Mouse (Mus musculus) hindbrain, embryonic 11.5 days (tissue): ENCODE results near the gene Echs1. TPM values are rescaled to one million over a fixed set of nuclear protein-coding genes. Genes with fewer than 3 reads are reported as not detected.

Source experiments
- ATAC-seq: fragments of 200-750 bp; cut with Nextera tagmentation; 2 replicates; pipeline ENCODE4 v1.8.0; 2017; ENCODE audit warnings: mild to moderate bottlenecking, moderate TSS enrichment, moderate library complexity; ENCODE audit not compliant: low FRiP score
- DNase-seq: peaks from one replicate; pipeline ENCODE4 v3.0.0-alpha.2; 2015; ENCODE audit warnings: low spot score
- H3K27ac ChIP-seq: fragments of 300-500 bp; sonication (generic); 2 replicates; pipeline ENCODE4 v1.5.1; 2014; ENCODE audit warnings: mild to moderate bottlenecking, low read depth, low read length
- H3K27me3 ChIP-seq: fragments of 300-500 bp; sonication (generic); 2 replicates; pipeline ENCODE4 v1.6.1; 2014; ENCODE audit warnings: mild to moderate bottlenecking, low read length, moderate library complexity, mixed read lengths; ENCODE audit not compliant: control insufficient read depth, insufficient read depth
- H3K36me3 ChIP-seq: fragments of 300-500 bp; sonication (generic); 2 replicates; pipeline ENCODE4 v1.6.1; 2014; ENCODE audit warnings: mild to moderate bottlenecking, low read length, moderate library complexity, mixed read lengths; ENCODE audit not compliant: control insufficient read depth, insufficient read depth
- H3K4me1 ChIP-seq: fragments of 300-500 bp; sonication (generic); replicated peaks from 2 replicates; pipeline ENCODE4 v1.6.1; 2014; ENCODE audit warnings: low read length, mixed read lengths; ENCODE audit not compliant: control insufficient read depth, insufficient read depth
- H3K4me2 ChIP-seq: fragments of 300-500 bp; sonication (generic); replicated peaks from 2 replicates; pipeline ENCODE4 v1.6.1; 2014; ENCODE audit warnings: mild to moderate bottlenecking, low read depth, low read length
- H3K4me3 ChIP-seq: fragments of 300-500 bp; sonication (generic); 2 replicates; pipeline ENCODE4 v1.5.1; 2014; ENCODE audit warnings: low read depth, low read length
- H3K9ac ChIP-seq: fragments of 300-500 bp; sonication (generic); 2 replicates; pipeline ENCODE4 v1.6.1; 2014; ENCODE audit warnings: low read depth, low read length
- H3K9me3 ChIP-seq: fragments of 300-500 bp; sonication (generic); 2 replicates; pipeline ENCODE4 v1.6.1; 2016; ENCODE audit warnings: low read length; ENCODE audit not compliant: control insufficient read depth
- WGBS: fragments of 180-500 bp; shearing (Covaris S2); extraction: QIAGEN DNeasy Blood & Tissue Kit; methylation state at CpG from one replicate; pipeline ENCODE4 v1.1.7; 2014; 5-methylcytosine and 5-hydroxymethylcytosine counted together
- polyA plus RNA-seq: library from polyadenylated mRNA; unstranded; fragments of >200 nt; fragmentation: Nextera tagmentation; extraction: Ambion mirVana; gene quantifications from 2 replicates; pipeline ENCODE4 v1.2.1, GENCODE M21; 2014

Echs1 gene
- 168 and 184 TPM in 2 replicates for polyA plus RNA-seq

DNA sequence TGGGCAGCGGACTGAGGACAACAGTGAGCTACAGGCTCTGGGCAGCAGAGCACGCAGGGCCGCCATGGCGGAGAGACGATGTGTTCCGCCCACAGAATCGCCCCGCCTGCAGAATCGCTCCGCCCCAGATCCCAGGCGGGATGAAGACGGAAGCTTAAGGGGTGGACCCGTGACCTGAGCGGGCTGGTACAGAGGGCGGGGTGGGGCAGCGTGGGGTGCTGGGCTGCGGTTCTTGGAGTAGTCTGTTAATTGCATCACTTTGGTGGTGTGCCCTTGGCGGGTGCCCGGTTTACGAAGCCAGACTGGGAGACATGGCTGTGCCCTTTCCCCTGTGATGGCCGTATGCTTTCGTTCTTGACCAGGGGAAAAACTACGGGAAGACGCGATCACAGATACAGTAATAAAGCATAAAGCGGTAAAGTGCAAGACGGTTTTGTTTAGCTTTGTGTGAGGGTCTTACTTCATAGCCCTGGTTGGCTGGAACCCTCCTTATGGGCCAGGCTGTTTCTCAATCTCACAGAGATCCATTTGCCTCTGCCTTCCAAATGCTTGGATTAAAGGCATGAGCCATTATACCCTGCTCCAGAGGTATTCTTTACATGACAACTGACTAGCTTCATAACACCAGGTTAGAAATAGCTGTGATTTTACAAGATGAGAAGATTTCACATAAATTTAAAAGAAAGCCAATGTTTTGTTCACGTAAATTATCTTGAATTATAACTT lies at the start of gene Echs1:
TSS of gene Echs1 (minus strand) at position 148 of the 726 bp plus-strand sequence.
- Histone ChIP-seq H3K27ac (peak within 1 kb of the TSS; percentile 61; the same call in 1 of the 2 replicates), H3K4me3 (peak within 1 kb of the TSS; percentile 75), H3K4me2 (peak within 1 kb of the TSS; percentile 76), H3K27me3 (no peaks in the 10 kb centered on the region), H3K4me1 (no peaks in the 10 kb centered on the region), H3K9ac (peak within 1 kb of the TSS; percentile 86), H3K36me3 (no peaks in the 10 kb centered on the region), H3K9me3 (no peaks in the 10 kb centered on the region)
- WGBS = 4% methylated on average over 28 of the region's 28 CpGs
- ATAC-seq = peak; percentile 95
- peak; percentile 85 for DNase-seq

DNA sequence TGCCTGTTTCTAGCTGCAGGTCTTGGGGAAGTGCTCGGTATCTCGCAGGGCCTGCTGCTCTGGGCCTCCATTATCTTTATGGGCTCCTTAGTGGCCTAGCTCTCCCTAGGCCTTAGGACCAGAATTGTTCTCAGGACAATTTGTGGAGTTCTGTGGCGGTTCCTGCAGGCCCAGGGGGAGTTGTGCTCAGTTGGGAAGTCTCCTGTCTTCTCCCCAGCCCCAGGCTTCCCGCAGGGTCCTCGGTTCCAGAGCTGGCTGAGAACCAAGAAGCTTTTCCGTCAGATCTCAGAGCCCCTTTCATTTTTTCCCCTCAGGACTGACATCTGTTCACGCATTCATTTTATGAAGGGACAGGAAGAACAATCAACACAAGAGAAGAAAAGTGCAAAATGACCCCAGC lies 48.4 kb upstream of the Echs1 start, which contains the start of gene Olfr522:
TSS of gene Olfr522 (minus strand) at position 101 of the 400 bp plus-strand sequence.
- DNase-seq = no peak
- H3K27ac ChIP-seq = no peak within 1 kb of the TSS
- WGBS = 78% methylated on average over 7 of the region's 7 CpGs

DNA sequence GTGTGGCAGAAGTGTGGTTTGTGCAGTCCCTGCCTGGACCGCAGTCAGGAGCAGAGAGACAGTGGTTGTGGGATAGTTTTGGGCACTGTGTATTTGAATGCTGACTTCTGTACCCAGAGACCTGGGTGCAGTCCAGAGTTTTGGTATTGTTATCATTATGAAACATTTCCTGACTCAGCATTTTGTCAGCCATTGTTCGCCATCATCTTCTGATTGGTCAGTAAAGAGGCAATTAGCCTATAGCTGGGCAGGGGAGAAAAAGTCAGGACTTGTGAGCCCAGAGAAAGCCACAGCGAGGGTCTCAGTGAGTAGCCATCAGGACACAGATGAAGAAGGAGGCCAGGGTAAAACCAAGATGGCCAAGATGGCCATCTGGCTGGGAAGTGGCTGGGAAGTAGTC lies 44.1 kb upstream of the Echs1 start:
- ATAC-seq = no peak
- 80% methylated on average over 3 of the region's 3 CpGs for WGBS
- H3K36me3 ChIP-seq = no peaks in the 10 kb centered on the region
- H3K27me3 ChIP-seq = no peaks in the 10 kb centered on the region
- H3K4me3 ChIP-seq = no peak overlapping the region
- no peak overlapping the region for H3K4me2 ChIP-seq
- H3K9ac ChIP-seq = no peak overlapping the region
- DNase-seq = no peak
- no peaks in the 10 kb centered on the region for H3K9me3 ChIP-seq
- no peaks in the 10 kb centered on the region for H3K4me1 ChIP-seq
- H3K27ac ChIP-seq = no peak overlapping the region

More for the DNA sequence above, 48.4 kb upstream of the Echs1 start, which contains the start of gene Olfr522:
- H3K4me3 ChIP-seq = no peak within 1 kb of the TSS
- H3K36me3 ChIP-seq = no peaks in the 10 kb centered on the region
- no peak within 1 kb of the TSS for H3K4me2 ChIP-seq
- no peak for ATAC-seq
- no peaks in the 10 kb centered on the region for H3K27me3 ChIP-seq
- no peaks in the 10 kb centered on the region for H3K4me1 ChIP-seq
- H3K9ac ChIP-seq = no peak within 1 kb of the TSS
- H3K9me3 ChIP-seq = no peaks in the 10 kb centered on the region

DNA sequence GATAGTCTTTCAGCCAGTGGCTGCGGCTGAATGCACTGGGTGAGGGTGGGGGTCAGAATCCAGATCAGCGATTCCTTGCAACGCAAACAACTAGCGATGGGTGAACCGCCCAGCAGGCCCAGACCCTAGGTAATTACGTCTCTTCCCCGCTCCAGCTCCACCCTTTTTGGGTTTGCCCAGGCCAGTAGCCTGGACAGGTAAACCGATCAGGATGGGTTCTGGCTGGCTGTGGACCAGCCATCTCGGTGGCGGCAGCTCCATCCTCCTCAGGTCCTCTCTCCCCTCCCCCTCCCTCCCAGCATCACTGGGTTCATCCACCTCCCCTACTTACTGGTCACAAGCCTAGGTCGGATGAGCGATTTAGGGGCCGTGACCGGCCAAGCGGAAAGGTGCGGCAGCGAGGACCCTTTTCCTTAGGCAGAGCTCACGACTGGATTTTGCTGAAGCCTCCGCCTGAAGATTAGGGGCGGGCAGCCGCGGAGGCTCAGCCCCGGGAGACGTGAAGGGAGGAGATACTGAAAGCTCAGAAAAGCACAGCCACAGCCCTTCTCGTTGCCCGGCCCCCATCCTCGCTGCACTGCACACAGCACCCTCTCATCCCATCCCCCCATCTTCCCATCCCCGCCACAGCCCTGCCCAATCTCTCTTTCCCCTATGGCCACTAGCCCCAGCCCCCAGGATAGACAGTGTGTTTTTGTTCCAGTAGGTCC lies 38.1 kb upstream of the Echs1 start, which contains the start of gene Sprn:
TSS of gene Sprn (minus strand) at position 660 of the 710 bp plus-strand sequence.
- Histone ChIP-seq H3K9ac (peak within 1 kb of the TSS; percentile 56), H3K36me3 (no peaks in the 10 kb centered on the region), H3K4me3 (peak within 1 kb of the TSS; percentile 27), H3K4me1 (peaks cover 5% of the 10 kb centered on the region; the same call in 1 of the 2 replicates), H3K9me3 (no peaks in the 10 kb centered on the region), H3K27ac (peak within 1 kb of the TSS; percentile 42; the same call in 1 of the 2 replicates), H3K27me3 (peaks cover 15% of the 10 kb centered on the region), H3K4me2 (peak within 1 kb of the TSS; percentile 61)
- WGBS = 2% methylated on average over 25 of the region's 28 CpGs
- DNase-seq (peak; percentile 53), ATAC-seq (peak; percentile 82)

DNA sequence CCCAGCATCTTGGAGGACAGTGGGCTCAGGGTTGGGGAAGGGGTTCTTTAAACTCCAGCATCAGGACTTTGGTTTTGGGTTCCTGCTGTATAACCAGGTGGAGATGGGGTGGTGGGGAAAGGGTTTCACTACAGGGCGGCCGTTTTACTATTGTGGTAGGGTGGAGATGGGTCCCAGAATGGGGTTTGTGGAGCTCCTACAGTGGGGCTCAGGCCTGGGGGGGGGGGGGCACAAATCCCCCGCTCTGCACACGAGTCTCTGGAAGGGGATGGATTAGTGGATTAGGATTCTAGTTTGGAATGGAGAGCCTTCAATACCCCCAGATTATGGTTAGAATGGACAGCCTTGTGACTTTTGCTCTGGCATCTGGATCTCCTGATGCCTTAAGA lies 37.5 kb upstream of the Echs1 start:
- DNase-seq = no peak
- WGBS = 11% methylated on average over 4 of the region's 4 CpGs

DNA sequence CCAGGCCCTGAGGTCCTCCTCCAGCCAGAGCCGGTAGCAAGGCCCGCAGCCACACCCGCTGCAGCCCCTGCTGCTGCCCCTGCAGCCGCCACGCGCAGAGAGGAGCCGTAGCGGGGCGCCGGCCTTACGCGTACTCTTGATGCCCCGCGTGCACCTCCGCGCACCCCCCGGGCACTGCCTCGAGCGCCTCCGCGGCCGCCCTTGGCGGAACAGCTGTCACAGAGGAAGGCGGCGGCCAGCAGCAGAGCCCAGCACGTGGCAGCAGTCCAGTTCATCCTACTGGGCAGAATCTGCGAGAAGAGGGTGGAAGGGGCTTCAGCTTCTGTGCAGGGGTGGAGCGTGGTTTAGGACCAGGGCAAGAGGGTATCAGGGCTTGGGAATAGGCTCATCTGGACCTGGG lies 37.1 kb upstream of the Echs1 start:
- H3K9me3 ChIP-seq = no peaks in the 10 kb centered on the region
- H3K27me3 ChIP-seq = peaks cover 15% of the 10 kb centered on the region
- peak overlapping the region; percentile 61 for H3K4me2 ChIP-seq
- ATAC-seq (0 out of 2 replicates have a peak, but pooled peaks have one; percentile 34), DNase-seq (peak; percentile 41)
- H3K9ac ChIP-seq = peak overlapping the region; percentile 27; the same call in 1 of the 2 replicates
- peak overlapping the region; percentile 21 for H3K4me3 ChIP-seq
- WGBS = 3% methylated on average over 28 of the region's 28 CpGs
- no peaks in the 10 kb centered on the region for H3K36me3 ChIP-seq
- peaks cover 5% of the 10 kb centered on the region; the same call in 1 of the 2 replicates for H3K4me1 ChIP-seq
- no peak overlapping the region for H3K27ac ChIP-seq

More for the DNA sequence above, 37.5 kb upstream of the Echs1 start:
- Histone ChIP-seq H3K4me1 (peaks cover 5% of the 10 kb centered on the region; the same call in 1 of the 2 replicates), H3K4me3 (peak overlapping the region; percentile 27), H3K36me3 (no peaks in the 10 kb centered on the region), H3K27me3 (peaks cover 15% of the 10 kb centered on the region), H3K9ac (peak overlapping the region; percentile 56), H3K27ac (no peak overlapping the region), H3K9me3 (no peaks in the 10 kb centered on the region), H3K4me2 (peak overlapping the region; percentile 61)
- peak; percentile 25; the same call in 1 of the 2 replicates for ATAC-seq

DNA sequence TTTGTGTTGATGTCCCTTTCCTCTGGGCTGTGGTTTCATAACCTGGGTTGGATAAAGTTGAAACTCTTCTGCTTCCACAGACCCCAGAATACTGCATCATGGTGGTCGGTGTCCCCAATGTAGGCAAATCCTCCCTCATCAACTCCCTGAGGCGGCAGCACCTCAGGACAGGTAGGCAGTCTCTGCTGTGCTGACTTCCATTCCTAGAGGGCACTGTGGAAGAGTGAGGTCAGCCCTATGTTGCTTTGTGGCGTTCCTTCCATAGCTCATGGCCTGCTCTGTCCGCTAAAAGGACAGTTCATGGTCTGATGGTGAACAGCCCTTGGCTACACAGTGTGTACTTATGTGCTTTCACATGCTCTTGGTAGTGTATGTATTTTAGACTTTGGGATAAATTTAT lies 28.3 kb upstream of the Echs1 start:
- DNase-seq = no peak
- H3K27me3 ChIP-seq = no peaks in the 10 kb centered on the region
- H3K9me3 ChIP-seq = no peaks in the 10 kb centered on the region
- H3K4me3 ChIP-seq = no peak overlapping the region
- H3K27ac ChIP-seq = no peak overlapping the region
- H3K9ac ChIP-seq = no peak overlapping the region
- 81% methylated on average over 4 of the region's 4 CpGs for WGBS
- no peaks in the 10 kb centered on the region for H3K4me1 ChIP-seq
- no peak overlapping the region for H3K4me2 ChIP-seq
- H3K36me3 ChIP-seq = no peaks in the 10 kb centered on the region
- no peak for ATAC-seq

DNA sequence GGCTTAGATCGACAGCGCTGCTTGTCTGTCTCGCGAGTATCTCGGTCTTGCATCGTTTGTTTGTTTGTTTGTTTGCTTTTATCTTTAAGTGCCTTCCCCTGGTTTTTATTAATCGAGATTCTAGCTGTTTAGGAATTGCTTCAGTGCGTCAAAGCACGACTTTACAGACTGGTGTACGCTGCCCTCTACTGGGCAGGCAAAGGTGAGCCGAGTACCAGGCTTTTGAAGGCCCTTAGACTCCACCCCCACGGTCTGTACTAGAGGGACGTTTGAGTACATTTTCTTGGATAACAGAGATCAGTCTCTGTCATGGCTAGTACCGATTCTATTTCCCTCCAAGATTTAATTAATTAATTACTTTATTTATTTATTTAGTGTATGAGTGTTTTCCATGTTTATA lies 25.1 kb upstream of the Echs1 start:
- Histone ChIP-seq H3K36me3 (no peaks in the 10 kb centered on the region), H3K4me3 (no peak overlapping the region), H3K4me2 (no peak overlapping the region), H3K27me3 (no peaks in the 10 kb centered on the region), H3K27ac (no peak overlapping the region), H3K4me1 (no peaks in the 10 kb centered on the region), H3K9me3 (no peaks in the 10 kb centered on the region), H3K9ac (no peak overlapping the region)
- ATAC-seq (no peak; the same call in 1 of the 2 replicates), DNase-seq (peak; percentile 79)
- WGBS = 10% methylated on average over 14 of the region's 14 CpGs
